Mouse (Mus musculus) liver, postnatal 0 days (tissue): ENCODE measurements at regions not wholly inside any gene's neighbourhood (a gene's known extent, or its start where the extent isn't known, plus 50 kb on each side); places are given as distances from the start of the nearest gene placed in this dataset.

ENCODE experiments used
- ATAC-seq: fragments of 200-750 bp; cut with Nextera tagmentation; 2 replicates; pipeline ENCODE4 v1.8.0; 2017; ENCODE audit warnings: mild to moderate bottlenecking, moderate library complexity
- DNase-seq: peaks from one replicate; pipeline ENCODE4 v3.0.0-alpha.2; 2016
- H3K27ac ChIP-seq: fragments of 300-500 bp; sonication (generic); 2 replicates; pipeline ENCODE4 v1.5.1; 2014; ENCODE audit warnings: antibody characterized with exemption, moderate library complexity, mild to moderate bottlenecking, low read depth
- H3K27me3 ChIP-seq: fragments of 300-500 bp; sonication (generic); 2 replicates; pipeline ENCODE4 v1.6.1; 2014; ENCODE audit warnings: low read length, control low read depth, mixed read lengths; ENCODE audit not compliant: insufficient read depth
- H3K36me3 ChIP-seq: fragments of 300-500 bp; sonication (generic); replicated peaks from 2 replicates; pipeline ENCODE4 v1.6.1; 2014; ENCODE audit warnings: mild to moderate bottlenecking, control low read depth, low read length, moderate library complexity, mixed read lengths; ENCODE audit not compliant: insufficient read depth
- H3K4me1 ChIP-seq: fragments of 300-500 bp; sonication (generic); 2 replicates; pipeline ENCODE4 v1.6.1; 2014; ENCODE audit warnings: antibody characterized with exemption, mild to moderate bottlenecking, control low read depth; ENCODE audit not compliant: insufficient read depth
- H3K4me2 ChIP-seq: fragments of 300-500 bp; sonication (generic); 2 replicates; pipeline ENCODE4 v1.6.1; 2014; ENCODE audit warnings: low read depth, mild to moderate bottlenecking, low read length, moderate library complexity, mixed read lengths
- H3K4me3 ChIP-seq: fragments of 300-500 bp; sonication (generic); 2 replicates; pipeline ENCODE4 v1.5.1; 2014; ENCODE audit warnings: low read depth, low read length
- H3K9ac ChIP-seq: fragments of 300-500 bp; sonication (generic); replicated peaks from 2 replicates; pipeline ENCODE4 v1.6.1; 2014; ENCODE audit warnings: mild to moderate bottlenecking, moderate library complexity
- H3K9me3 ChIP-seq: fragments of 300-500 bp; sonication (generic); 2 replicates; pipeline ENCODE4 v1.6.1; 2016; ENCODE audit warnings: mild to moderate bottlenecking, control low read depth, low read length, mixed read lengths
- CTCF ChIP-seq: sonication (generic); IDR thresholded peaks from 2 replicates; pipeline ENCODE4 v1.5.1; 2016; ENCODE audit warnings: antibody characterized with exemption, low read depth
- EP300 ChIP-seq: IDR thresholded peaks from 2 replicates; pipeline ENCODE4 v1.6.1; 2016; ENCODE audit warnings: antibody characterized with exemption, low read depth, mild to moderate bottlenecking
- WGBS: fragments of 180-500 bp; shearing (Covaris S2); extraction: QIAGEN DNeasy Blood & Tissue Kit; methylation state at CpG from one replicate; pipeline ENCODE4 v1.1.7; 2014; ENCODE audit not compliant: insufficient replicate concordance; 5-methylcytosine and 5-hydroxymethylcytosine counted together

- Histone ChIP-seq H3K4me1 (no peaks in the 10 kb centered on the region), H3K27ac (no peak overlapping the region), H3K27me3 (no peaks in the 10 kb centered on the region), H3K36me3 (no peaks in the 10 kb centered on the region), H3K4me2 (no peak overlapping the region), H3K9me3 (no peaks in the 10 kb centered on the region), H3K9ac (no peak overlapping the region), H3K4me3 (no peak overlapping the region)
- WGBS, result 77% methylated on average over 5 of the region's 5 CpGs
- no peak for ATAC-seq
- DNase-seq, result no peak
- TF ChIP-seq EP300, result no peak
- TF ChIP-seq CTCF, result no peak
Measured at GRCm38 (mm10) chr12:118377898-118378297, 76.7 kb upstream of the Sp4 start.

- no peaks in the 10 kb centered on the region for H3K4me1 ChIP-seq
- no peaks in the 10 kb centered on the region for H3K36me3 ChIP-seq
- no peak for TF ChIP-seq CTCF
- no peak for TF ChIP-seq EP300
- no peak overlapping the region for H3K9ac ChIP-seq
- no peak overlapping the region for H3K27ac ChIP-seq
- no peak overlapping the region for H3K4me3 ChIP-seq
- WGBS, result 38% methylated on average over 14 of the region's 14 CpGs
- H3K9me3 ChIP-seq, result no peaks in the 10 kb centered on the region
- ATAC-seq (peak; percentile 61), DNase-seq (peak; percentile 34)
- peak overlapping the region; percentile 32 for H3K4me2 ChIP-seq
- H3K27me3 ChIP-seq, result no peaks in the 10 kb centered on the region
Measured at GRCm38 (mm10) chr12:118376521-118377493, 75.6 kb upstream of the Sp4 start.

- Histone ChIP-seq H3K27ac (no peak overlapping the region), H3K27me3 (no peaks in the 10 kb centered on the region), H3K4me3 (no peak overlapping the region), H3K9me3 (no peaks in the 10 kb centered on the region), H3K4me2 (no peak overlapping the region), H3K36me3 (no peaks in the 10 kb centered on the region), H3K9ac (no peak overlapping the region), H3K4me1 (no peaks in the 10 kb centered on the region)
- no peak for ATAC-seq
- TF ChIP-seq CTCF (no peak), EP300 (no peak)
- 57% methylated on average over 6 of the region's 6 CpGs for WGBS
- DNase-seq, result no peak
Measured at GRCm38 (mm10) chr12:118373250-118373649, 72.0 kb upstream of the Sp4 start.

DNA sequence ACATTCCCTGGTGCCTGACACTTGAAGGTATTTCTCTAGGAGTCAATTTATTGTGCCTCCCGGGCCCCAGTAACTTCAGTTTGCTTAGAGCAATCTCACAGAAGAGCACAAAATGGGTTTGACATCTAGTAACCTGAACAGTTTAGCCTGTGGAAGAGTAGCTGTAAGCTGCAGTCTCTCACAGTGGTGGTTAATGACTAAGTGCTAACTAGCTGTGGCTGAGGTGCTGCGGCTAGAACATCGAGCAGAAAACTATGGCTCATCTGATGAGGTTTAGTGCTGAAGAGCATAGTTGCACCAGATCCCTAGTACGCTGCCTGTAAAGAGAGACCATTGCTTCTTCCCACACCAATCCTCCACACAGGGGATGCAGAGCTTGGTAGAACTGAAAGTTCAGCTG is 70.7 kb upstream of the Sp4 start:
- WGBS, result 81% methylated on average over 4 of the region's 4 CpGs
- Histone ChIP-seq H3K27me3 (no peaks in the 10 kb centered on the region), H3K36me3 (no peaks in the 10 kb centered on the region), H3K9ac (no peak overlapping the region), H3K9me3 (no peaks in the 10 kb centered on the region), H3K4me3 (no peak overlapping the region), H3K4me2 (no peak overlapping the region), H3K4me1 (0 out of 2 replicates have a peak, but pooled peaks cover 3% of the 10 kb centered on the region), H3K27ac (no peak overlapping the region)
- ATAC-seq (no peak), DNase-seq (no peak)
- no peak for TF ChIP-seq EP300
- TF ChIP-seq CTCF, result no peak

- no peaks in the 10 kb centered on the region for H3K9me3 ChIP-seq
- peak; percentile 31 for DNase-seq
- no peaks in the 10 kb centered on the region for H3K27me3 ChIP-seq
- H3K36me3 ChIP-seq, result no peaks in the 10 kb centered on the region
- H3K9ac ChIP-seq, result no peak overlapping the region
- peak overlapping the region; percentile 63 for H3K27ac ChIP-seq
- TF ChIP-seq EP300, result peak; percentile 83
- no peak for TF ChIP-seq CTCF
- peaks cover 3% of the 10 kb centered on the region; the same call in 1 of the 2 replicates for H3K4me1 ChIP-seq
- H3K4me2 ChIP-seq, result no peak overlapping the region
- H3K4me3 ChIP-seq, result no peak overlapping the region
- 47% methylated on average over 10 of the region's 10 CpGs for WGBS
- ATAC-seq, result peak; percentile 96
Measured at GRCm38 (mm10) chr12:118367307-118368076, 66.3 kb upstream of the Sp4 start.

- H3K9ac ChIP-seq, result no peak overlapping the region
- H3K4me1 ChIP-seq, result no peaks in the 10 kb centered on the region
- DNase-seq (no peak), ATAC-seq (no peak)
- no peaks in the 10 kb centered on the region for H3K36me3 ChIP-seq
- H3K4me2 ChIP-seq, result no peak overlapping the region
- no peak overlapping the region for H3K27ac ChIP-seq
- WGBS, result 82% methylated on average over 7 of the region's 7 CpGs
- H3K27me3 ChIP-seq, result no peaks in the 10 kb centered on the region
- TF ChIP-seq CTCF (no peak), EP300 (no peak)
- no peaks in the 10 kb centered on the region for H3K9me3 ChIP-seq
- no peak overlapping the region for H3K4me3 ChIP-seq
Measured at GRCm38 (mm10) chr12:118352866-118353265, 51.6 kb upstream of the Sp4 start.
